Mouse (Mus musculus) limb, embryonic 10.5 days (tissue): ENCODE measurements around the gene Gabra4. TPM values are rescaled to one million over a fixed set of nuclear protein-coding genes. Genes with fewer than 3 reads are reported as not detected.
"Not testable (repeated sequence)": the region's sequence is repeated elsewhere in the genome, so short reads cannot be mapped to it uniquely, and the experiment has no call there.

Experiments
- DNase-seq: peaks from one replicate; pipeline ENCODE4 v3.0.0-alpha.2; 2017; ENCODE audit warnings: low spot score
- H3K27ac ChIP-seq: fragments of 300-500 bp; sonication (generic); 2 replicates; pipeline ENCODE4 v1.5.1; 2016; ENCODE audit warnings: mild to moderate bottlenecking
- H3K27me3 ChIP-seq: fragments of 300-500 bp; sonication (generic); 2 replicates; pipeline ENCODE4 v1.6.1; 2016; ENCODE audit warnings: low read depth, mild to moderate bottlenecking; ENCODE audit not compliant: poor library complexity, severe bottlenecking
- H3K36me3 ChIP-seq: fragments of 300-500 bp; sonication (generic); 2 replicates; pipeline ENCODE4 v1.6.1; 2016; ENCODE audit warnings: mild to moderate bottlenecking, moderate library complexity
- H3K4me1 ChIP-seq: fragments of 300-500 bp; sonication (generic); 2 replicates; pipeline ENCODE4 v1.6.1; 2016
- H3K4me3 ChIP-seq: fragments of 300-500 bp; sonication (generic); 2 replicates; pipeline ENCODE4 v1.5.1; 2016; ENCODE audit warnings: mild to moderate bottlenecking, moderate library complexity
- H3K9me3 ChIP-seq: fragments of 300-500 bp; sonication (generic); replicated peaks from 2 replicates; pipeline ENCODE4 v1.6.1; 2016; ENCODE audit warnings: mild to moderate bottlenecking
- WGBS: fragments of 180-500 bp; shearing (Covaris S2); methylation state at CpG from one replicate; pipeline ENCODE4 v1.1.7; 2016; 5-methylcytosine and 5-hydroxymethylcytosine counted together
- polyA plus RNA-seq: library from polyadenylated mRNA; unstranded; fragments of >200 nt; fragmentation: Nextera tagmentation; extraction: Ambion mirVana; gene quantifications from 2 replicates; pipeline ENCODE4 v1.2.1, GENCODE M21; 2016

Gene Gabra4
- polyA plus RNA-seq, 1 experiment from 2014 or later, result 1.6 TPM

- Histone ChIP-seq H3K9me3 (no peaks in the 10 kb centered on the region), H3K27me3 (no peaks in the 10 kb centered on the region), H3K4me3 (no peak overlapping the region), H3K36me3 (no peaks in the 10 kb centered on the region), H3K27ac (no peak overlapping the region), H3K4me1 (no peaks in the 10 kb centered on the region)
- 93% methylated on average over 1 of the region's 1 CpGs for WGBS
- DNase-seq, result no peak
These were observed 43.8 kb downstream of the Gabra4 start for GRCm38 (mm10) chr5:71614311-71614710.

GRCm38 (mm10) chr5:71608735-71609134 is 49.4 kb downstream of the Gabra4 start:
- no peak overlapping the region for H3K4me3 ChIP-seq
- H3K9me3 ChIP-seq, result no peaks in the 10 kb centered on the region
- no peaks in the 10 kb centered on the region for H3K27me3 ChIP-seq
- no peak for DNase-seq
- H3K36me3 ChIP-seq, result no peaks in the 10 kb centered on the region
- 86% methylated on average over 1 of the region's 1 CpGs for WGBS
- no peak overlapping the region for H3K27ac ChIP-seq
- H3K4me1 ChIP-seq, result no peaks in the 10 kb centered on the region

GRCm38 (mm10) chr5:71606907-71607306 is 51.2 kb downstream of the Gabra4 start:
- Histone ChIP-seq H3K4me3 (no peak overlapping the region), H3K36me3 (no peaks in the 10 kb centered on the region), H3K4me1 (no peaks in the 10 kb centered on the region), H3K27me3 (no peaks in the 10 kb centered on the region), H3K9me3 (no peaks in the 10 kb centered on the region), H3K27ac (no peak overlapping the region)
- DNase-seq, result no peak
- 80% methylated on average over 4 of the region's 4 CpGs for WGBS

GRCm38 (mm10) chr5:71604128-71604690 is 53.9 kb downstream of the Gabra4 start:
- Histone ChIP-seq H3K9me3 (no peaks in the 10 kb centered on the region), H3K4me3 (no peak overlapping the region), H3K4me1 (no peaks in the 10 kb centered on the region), H3K27me3 (no peaks in the 10 kb centered on the region), H3K27ac (no peak overlapping the region), H3K36me3 (no peaks in the 10 kb centered on the region)
- DNase-seq, result no peak
- WGBS, result 86% methylated on average over 8 of the region's 8 CpGs

GRCm38 (mm10) chr5:71595321-71595720 is 62.8 kb downstream of the Gabra4 start:
- Histone ChIP-seq H3K4me3 (no peak overlapping the region), H3K27ac (no peak overlapping the region), H3K4me1 (no peaks in the 10 kb centered on the region), H3K9me3 (no peaks in the 10 kb centered on the region), H3K36me3 (no peaks in the 10 kb centered on the region), H3K27me3 (no peaks in the 10 kb centered on the region)
- DNase-seq, result no peak
- 95% methylated on average over 2 of the region's 2 CpGs for WGBS

GRCm38 (mm10) chr5:71593745-71594255 is 64.3 kb downstream of the Gabra4 start:
- Histone ChIP-seq H3K4me3 (no peak overlapping the region), H3K27ac (no peak overlapping the region), H3K4me1 (no peaks in the 10 kb centered on the region), H3K36me3 (no peaks in the 10 kb centered on the region), H3K27me3 (no peaks in the 10 kb centered on the region), H3K9me3 (no peaks in the 10 kb centered on the region)
- 95% methylated on average over 2 of the region's 2 CpGs for WGBS
- DNase-seq, result no peak

- no peak overlapping the region for H3K27ac ChIP-seq
- no peaks in the 10 kb centered on the region for H3K9me3 ChIP-seq
- WGBS, result 89% methylated on average over 9 of the region's 9 CpGs
- no peaks in the 10 kb centered on the region for H3K4me1 ChIP-seq
- H3K4me3 ChIP-seq, result no peak overlapping the region
- H3K36me3 ChIP-seq, result no peaks in the 10 kb centered on the region
- no peak for DNase-seq
- no peaks in the 10 kb centered on the region for H3K27me3 ChIP-seq
These were observed 86.4 kb downstream of the Gabra4 start for GRCm38 (mm10) chr5:71571646-71572237.

GRCm38 (mm10) chr5:71548079-71548478 is 110.0 kb downstream of the Gabra4 start, which contains the start of gene Cox7b2:
TSS of gene Cox7b2 (minus strand) at chr5:71548205.
- H3K27me3 ChIP-seq, result no peaks in the 10 kb centered on the region
- H3K36me3 ChIP-seq, result no peaks in the 10 kb centered on the region
- no peaks in the 10 kb centered on the region for H3K9me3 ChIP-seq
- WGBS, result 90% methylated on average over 10 of the region's 10 CpGs
- H3K27ac ChIP-seq, result no peak within 1 kb of the TSS
- H3K4me3 ChIP-seq, result no peak within 1 kb of the TSS
- H3K4me1 ChIP-seq, result no peaks in the 10 kb centered on the region
- no peak for DNase-seq

GRCm38 (mm10) chr5:71545554-71545953 is 112.6 kb downstream of the Gabra4 start:
- Histone ChIP-seq H3K27ac (no peak overlapping the region), H3K4me1 (no peaks in the 10 kb centered on the region), H3K4me3 (no peak overlapping the region), H3K27me3 (no peaks in the 10 kb centered on the region), H3K36me3 (no peaks in the 10 kb centered on the region), H3K9me3 (no peaks in the 10 kb centered on the region)
- DNase-seq, result no peak

GRCm38 (mm10) chr5:71525486-71525885 is 132.6 kb downstream of the Gabra4 start:
- not testable (repeated sequence) for H3K27me3 ChIP-seq, H3K9me3 ChIP-seq, H3K27ac ChIP-seq, H3K36me3 ChIP-seq, DNase-seq, H3K4me3 ChIP-seq, H3K4me1 ChIP-seq
- WGBS, result 80% methylated on average over 10 of the region's 15 CpGs

Other genes starting within 250 kb of the Gabra4 start
- gene Cox7b2, start 110.1 kb downstream of the Gabra4 start, polyA plus RNA-seq, result not detected in 2 replicates
- 0.01 and 0.04 TPM in 2 replicates for gene Gabrb1, start 195 bp downstream of the Gabra4 start, polyA plus RNA-seq